Mouse (Mus musculus) adipocyte (in vitro differentiated cells): ENCODE results near the gene Map3k1.

Source experiments
- DNase-seq: peaks from one replicate; pipeline ENCODE4 v3.0.0-alpha.2; 2016; ENCODE audit warnings: low spot score

Gene Map3k1

DNA sequence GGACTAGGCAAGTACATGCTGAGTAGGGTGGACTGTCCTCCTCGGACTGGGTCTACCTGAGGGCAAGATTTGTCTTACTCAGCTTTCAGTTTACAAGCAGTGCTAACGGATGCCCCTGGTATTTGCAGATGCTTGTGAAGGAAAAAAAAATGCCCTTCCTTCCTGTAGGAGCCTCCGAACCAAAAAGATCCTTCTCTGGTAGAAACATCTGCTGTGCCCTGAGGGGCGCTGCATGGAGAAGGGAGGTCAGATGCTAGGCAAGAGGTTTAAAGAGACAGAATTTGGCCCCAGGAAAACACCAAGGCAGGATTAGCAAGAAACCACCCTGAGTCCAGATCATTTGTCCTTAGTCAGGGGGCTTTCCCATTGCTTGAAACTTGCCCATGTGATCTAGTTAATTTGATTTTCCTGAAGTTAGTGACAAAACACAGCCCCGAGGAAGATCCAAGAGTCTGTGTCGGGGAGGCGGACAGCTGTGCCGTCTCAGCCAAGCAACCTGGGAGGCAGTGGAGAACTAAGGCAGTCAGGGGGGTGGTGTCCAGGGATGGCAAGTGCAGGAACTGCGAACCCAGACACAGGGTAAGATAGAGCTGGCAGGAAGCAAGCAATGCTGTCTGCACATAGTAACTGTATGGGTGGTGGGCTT is 19.2 kb downstream of the Map3k1 start:
- no peak for DNase-seq

DNA sequence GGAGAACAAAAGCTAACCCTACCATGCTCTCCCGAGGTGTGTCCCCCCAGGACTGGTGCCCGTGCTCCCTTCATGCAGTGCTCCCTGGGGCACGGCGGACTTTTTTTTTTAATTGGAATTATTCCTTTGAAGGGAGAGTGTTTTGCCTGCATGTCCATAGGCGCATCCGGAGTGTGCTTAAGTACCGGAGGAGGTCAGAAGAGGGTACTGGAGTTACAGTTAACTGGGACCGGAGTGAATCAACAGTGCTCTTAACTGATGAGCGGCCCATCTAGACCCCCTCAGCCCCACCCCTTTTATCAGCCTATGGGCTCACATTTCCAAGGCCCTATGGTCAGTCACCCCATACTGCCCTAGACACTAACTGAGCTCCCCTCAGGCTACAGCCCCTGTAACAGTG is 19.9 kb downstream of the Map3k1 start:
- DNase-seq, result no peak

DNA sequence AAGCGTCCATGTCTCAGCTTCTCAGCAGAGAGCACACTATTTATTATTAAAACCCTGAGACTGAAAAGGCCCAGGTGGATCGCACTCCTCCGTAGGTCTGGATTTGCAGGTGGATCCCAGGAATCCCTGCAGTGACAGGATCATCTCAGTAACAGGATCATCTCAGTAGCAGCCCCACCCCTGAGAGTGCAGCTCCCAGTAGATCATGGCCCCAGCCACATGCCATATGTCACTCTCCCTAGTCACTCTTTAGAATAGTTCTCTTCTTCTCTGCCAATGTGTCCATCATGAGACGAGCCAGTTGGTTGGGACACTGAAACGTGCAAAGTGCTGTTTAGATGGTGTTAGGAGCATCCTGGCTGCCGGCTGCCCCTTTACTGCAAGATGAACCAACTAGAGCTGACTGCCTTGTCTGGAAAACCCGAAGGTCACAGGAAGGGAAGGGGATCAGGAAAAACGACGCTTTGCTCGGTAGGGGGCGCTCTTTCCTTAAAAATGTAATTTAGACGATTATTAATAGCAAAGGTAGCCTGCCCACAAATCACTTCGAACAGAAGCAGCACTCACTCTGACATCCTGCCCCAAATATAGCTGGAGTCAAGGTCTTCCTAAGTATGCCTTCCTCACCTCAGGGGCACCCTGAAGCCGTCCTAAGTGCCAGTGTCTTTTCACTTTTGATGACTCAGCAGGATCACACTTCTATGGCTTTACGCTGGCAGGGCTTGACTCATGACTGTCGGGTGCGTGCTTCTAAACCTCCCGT is 20.8 kb downstream of the Map3k1 start:
- peak; percentile 86 for DNase-seq

DNA sequence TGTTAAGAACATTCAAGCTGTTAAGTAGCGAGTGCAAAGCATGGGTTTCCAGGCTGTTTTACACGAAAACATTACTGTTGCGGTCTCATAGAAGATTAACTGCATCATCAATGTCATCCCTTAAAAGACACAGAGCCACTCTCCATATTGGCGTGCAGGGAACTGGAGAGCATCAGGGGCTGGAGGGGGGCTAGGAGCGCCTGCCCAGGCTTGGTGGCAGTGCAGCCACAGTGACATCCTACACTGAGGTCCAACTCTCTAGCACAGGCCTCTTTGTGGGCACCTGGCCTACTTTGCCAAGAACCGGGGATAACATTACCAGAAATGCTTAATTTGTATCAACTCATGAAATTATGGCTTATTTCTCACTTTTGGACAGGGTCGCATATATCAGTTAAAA is 22.2 kb downstream of the Map3k1 start:
- no peak for DNase-seq

DNA sequence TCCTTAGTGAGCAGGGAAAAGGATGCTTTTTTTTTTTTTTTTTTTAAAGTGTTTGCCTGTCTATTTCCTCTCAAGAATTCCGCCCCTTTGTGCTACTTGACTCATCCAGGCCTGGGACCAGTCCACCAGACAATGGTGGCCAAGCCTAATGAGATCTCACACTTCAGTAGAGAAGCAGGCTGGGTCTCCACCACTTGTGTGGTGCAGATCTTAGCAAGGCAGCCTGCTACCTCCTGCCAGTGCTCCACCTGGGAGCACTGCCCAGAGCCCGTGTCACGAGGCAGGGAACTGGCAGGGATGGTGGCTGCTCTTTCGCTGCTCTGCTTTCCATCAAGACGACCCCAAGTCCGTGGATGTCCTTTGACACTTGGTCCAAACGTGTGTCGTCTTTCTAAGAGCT is 25.3 kb downstream of the Map3k1 start:
- no peak for DNase-seq

DNA sequence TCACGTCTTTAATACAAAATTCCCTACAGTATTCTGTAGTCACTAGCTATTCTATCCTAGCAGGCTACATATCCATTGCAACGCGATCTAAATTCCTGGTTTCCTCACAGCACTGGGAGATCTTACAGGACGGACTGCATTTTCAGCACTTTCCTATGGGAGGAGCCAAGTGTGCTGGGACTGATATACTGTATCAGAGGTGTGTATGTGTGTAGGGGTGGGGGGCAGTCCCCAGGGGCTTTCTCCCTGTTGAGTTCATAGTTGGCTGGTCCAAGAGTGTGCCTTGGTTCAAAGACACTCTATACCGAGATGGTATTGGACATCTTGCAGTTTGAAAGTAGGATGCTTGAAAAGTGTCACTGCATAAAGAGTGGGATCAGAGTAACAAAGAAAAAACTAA is 29.3 kb downstream of the Map3k1 start:
- no peak for DNase-seq

DNA sequence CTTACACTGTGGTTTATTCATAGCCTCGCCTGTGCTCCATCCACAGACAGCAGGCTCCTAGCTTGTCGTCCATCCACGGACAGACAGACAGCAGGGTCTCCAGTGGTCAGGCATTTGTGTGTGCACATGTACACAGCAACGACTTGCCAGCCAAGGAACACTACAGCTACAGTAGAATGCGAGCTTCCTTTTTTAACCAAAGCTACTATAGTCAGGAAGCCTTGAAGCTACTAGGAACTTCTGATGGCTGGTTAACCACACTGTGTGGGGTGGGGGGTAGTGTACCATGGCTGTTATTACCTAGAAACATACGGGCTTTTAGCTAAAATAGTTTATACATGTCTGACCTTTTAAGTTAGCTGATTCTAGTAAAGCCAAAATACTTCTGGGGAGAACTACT is 30.2 kb downstream of the Map3k1 start:
- DNase-seq, result no peak

DNA sequence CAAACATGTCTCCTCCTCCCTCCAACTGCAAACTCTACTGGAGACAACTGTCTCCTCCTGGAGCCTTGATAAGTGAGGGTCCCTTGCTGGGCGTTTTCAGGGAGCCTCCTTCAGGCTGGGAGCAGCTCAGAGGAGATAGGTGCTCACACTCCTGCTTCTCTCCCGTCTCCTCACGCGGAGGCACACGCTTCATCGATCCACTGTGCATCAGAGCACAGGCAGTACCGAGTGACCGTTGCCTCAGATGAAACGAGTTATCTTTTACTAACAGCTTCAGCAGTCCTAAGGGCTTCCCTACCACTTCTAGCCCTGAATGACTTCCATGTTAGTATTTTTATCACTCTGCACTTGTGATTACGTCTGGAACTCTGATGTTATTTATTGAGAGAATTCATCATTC is 30.9 kb downstream of the Map3k1 start:
- DNase-seq, result no peak

DNA sequence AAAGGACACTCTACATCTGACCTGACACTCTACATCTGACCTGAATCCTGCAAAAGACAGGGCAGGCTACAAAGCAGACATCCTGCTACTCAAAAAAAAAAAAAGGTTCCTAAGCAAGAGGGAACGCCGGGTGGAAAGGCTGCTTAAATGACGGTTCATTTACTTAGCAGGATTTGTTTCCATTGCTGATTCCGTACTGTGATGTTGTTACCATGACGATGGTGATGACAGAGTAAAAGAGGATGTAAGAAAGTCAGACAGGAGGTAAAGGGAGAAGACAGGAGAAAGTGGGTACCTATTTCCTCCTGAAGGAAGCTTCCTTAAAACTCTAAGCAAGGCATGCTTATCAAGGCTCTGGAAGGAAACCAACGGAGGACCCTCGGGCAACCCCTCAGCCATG is 31.6 kb downstream of the Map3k1 start:
- no peak for DNase-seq

DNA sequence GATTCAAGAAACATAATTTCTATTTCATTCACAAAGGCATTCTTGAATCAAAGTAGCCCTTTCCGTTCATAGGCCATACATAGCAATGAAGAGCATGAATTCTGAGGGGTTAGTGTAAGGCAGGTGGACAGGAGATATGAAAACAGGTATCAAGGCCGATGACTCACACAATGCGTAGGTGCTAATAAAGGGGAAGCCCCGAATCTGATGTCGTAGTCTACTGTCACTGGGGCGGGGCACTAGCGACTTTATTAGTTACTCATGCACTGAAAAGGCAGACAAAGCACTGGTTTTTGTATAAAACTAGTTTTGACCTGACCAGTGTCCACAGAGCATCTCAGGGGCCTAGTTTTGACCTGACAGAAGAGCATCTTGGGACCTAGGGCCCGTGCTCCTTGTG is 36.7 kb downstream of the Map3k1 start:
- DNase-seq, result no peak

DNA sequence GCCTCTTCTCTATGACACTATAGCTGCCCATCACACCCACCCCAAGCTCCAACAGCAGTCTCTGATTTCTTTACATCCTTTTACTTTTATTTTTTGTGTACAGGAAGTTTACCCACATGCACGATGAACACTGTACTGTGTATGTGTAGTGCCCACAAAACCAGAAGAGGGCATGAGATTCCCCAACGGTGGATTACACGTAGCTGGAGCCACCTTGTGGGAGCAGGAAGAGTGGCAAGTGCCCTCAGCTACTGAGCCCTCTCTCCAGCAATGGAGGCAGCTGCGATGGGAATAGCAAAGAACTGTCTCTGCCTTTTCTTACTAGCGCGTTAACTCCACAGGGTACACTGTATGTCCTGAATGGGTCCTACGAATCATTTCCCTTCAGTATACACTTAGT is 37.6 kb downstream of the Map3k1 start:
- DNase-seq, result peak; percentile 49

DNA sequence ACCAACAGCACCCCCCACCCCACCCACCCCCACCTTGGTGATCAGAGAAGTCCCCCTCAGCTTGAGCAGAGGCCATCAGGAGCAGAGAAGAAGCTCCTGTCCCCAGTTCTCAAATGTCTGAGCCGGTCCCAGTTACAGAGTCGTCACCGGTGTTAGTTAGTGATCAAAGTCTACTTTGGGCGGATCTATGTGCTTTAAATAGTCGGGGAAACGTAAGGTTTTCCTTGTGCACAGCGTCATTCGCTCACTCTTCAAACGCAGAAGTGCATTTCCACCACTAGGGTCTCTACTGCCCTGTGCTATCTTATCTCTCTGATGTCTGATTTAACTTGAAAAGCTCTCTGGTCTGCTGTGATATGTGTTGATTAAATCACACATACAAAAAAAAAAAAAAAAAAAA is 38.0 kb downstream of the Map3k1 start:
- no peak for DNase-seq

DNA sequence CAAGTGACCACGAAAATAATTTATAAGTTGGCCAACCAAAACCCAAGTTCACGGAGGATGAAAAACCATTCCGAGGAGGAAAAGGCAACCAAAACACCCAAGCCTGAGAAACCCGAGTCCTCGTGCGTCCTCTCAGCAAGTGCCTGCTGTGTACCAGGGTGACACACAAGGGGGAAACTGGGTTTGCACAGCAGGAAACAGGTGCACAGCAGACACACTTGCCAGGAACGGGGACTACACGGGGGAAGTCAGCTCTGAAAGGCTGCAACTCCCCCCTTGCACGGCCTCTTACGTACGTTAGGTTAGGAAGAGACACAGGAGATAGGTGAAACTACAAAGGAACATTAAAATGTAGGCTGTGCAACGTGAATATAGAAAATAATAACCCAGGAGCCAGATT is 46.3 kb downstream of the Map3k1 start:
- no peak for DNase-seq

DNA sequence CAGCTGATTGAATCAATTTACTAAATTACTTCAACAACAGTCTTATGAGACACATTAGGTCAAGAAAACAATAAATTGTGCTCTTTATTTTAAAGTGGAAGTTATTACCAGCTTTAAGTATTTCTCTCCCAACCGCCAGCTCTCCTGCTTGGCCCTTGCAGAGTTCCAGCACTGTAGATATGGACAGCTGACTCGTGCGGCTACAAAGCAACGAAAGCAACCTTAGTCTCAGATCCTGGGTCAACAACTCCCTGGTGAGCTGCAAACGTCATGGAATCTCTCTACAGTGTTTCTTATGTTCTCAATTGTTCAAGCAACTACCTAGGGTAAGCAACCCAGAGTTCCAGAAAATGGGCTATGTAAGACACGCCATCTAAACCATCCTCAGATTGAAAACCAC is 51.8 kb downstream of the Map3k1 start:
- DNase-seq, result no peak

DNA sequence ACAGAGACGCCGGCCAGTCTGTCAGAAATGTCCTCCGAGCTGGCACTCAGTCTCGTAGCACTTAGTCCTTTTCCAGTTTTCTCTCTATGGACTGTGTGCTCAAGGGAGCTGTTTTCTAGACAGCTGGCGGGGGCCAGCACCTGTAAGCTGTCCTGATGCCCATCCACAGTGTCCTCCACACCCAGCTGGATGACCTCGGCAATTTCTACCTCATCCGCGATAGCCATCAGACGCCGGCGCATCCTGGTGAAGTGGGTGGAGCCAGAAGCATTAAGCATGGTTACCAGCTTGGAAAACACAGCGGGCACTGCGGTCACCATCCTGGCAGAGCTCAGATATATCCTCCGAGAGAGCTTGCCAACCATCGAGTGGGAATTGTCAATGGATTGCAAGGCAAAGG is 52.9 kb downstream of the Map3k1 start:
- DNase-seq, result no peak

DNA sequence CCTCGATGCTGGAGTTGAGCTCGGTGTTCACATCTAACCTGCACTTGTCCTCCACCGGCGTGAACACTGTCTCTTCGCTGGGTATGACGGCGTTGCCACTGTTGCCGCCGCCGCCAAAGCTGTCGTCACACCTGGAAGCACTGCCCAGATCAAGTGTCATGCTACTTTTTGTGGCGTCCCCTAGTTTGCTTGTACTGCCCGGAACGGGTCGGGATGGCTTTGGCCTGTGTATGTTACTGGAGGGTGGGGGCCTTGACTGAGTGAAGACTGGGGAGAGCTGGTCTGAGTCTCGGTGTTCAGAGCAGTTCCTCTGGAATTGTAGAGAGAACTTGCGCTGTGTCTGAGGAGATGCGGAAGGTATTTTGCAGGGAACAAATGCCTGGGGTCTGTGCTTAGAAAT is 53.4 kb downstream of the Map3k1 start:
- DNase-seq, result no peak

DNA sequence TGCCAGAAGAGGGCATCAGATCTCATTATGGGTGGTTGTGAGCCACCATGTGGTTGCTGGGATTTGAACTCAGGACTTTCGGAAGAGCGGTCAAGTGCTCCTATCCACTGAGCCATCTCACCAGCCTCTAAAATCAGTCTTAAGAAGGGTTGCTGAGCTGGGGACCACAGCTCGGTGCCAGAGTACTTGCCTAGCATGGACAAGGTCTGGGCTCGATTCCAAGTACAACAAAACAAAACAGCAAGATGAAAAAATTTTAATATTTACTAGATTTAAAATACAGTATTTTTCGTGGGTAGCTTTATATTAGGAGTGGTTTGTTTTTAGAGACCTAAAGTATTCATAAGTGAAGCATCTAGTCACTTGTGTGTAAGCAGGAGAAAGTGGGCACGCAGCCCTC is 55.5 kb downstream of the Map3k1 start:
- DNase-seq, result peak; percentile 66

DNA sequence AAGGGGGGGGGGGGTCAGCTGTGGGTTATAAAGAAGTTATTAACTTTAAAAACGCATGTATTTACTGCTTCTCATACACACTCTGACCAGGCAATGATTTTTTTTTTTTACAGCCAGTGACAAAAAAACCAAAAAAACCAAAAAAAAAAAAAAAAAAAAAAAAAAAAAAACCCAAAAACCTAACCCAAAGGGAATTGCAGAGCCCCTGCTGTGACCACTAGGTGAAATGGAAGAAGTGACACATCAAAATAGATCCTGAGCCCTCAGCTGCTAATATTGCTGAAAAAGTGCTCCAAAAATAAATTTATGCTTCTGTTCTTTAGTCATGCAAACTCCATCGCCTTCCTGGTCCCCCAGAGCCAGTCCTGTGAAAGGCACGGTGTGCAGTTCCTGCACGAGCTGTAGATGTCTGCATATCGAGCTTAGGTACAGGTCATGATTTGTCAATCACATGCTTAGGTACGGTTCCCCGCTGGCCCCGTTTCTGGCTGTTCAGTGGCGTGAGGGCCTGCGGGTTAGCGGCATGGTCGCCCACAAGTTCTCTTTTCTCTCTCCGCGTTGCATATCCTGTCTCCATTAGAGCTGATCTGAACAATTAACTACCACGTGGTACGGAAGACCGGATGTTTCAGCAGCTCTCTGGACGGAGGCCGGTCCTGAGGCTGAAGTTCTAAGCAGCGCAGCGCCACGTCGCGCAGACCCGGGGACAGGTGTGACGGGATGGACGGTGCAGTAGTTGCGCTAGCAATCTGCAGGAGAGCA is 60.3 kb downstream of the Map3k1 start:
- DNase-seq, result no peak

DNA sequence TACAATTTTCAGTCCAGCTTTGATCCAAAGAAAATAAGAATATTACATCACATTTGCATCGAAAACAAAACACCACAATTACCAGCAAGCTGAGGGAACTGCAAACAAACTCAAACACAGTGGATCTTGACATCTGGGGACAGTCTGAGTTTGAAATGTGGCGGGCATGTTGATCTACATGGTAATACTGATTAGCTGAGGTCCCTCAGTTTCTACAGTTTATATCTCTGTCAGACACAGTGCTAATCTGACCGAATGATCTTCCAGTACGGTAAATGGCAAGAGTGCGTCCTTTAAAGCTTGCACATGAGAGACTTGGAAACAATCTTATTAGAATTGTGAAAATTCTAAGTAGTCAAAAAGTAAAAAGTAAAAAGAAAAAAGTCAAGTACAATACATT is 62.0 kb downstream of the Map3k1 start:
- no peak for DNase-seq

DNA sequence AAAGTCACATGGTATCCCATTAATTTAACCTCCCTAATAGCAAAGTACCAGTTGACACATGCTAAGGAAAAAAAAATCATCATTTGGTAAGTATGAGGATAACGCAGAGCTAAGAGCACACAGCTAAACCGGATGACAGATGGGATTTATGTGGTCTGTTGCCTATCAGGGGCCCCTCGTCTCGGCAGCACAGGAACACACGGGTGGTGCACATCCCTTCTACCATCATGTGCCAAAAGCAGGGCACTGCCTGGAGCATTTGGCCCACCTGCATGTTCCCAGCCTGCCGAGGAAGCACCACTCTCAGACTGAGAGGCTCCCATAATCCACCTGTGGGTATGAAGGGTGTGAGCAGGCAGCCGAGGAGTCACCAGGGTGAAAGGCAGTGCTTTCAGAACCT is 63.6 kb downstream of the Map3k1 start:
- no peak for DNase-seq

DNA sequence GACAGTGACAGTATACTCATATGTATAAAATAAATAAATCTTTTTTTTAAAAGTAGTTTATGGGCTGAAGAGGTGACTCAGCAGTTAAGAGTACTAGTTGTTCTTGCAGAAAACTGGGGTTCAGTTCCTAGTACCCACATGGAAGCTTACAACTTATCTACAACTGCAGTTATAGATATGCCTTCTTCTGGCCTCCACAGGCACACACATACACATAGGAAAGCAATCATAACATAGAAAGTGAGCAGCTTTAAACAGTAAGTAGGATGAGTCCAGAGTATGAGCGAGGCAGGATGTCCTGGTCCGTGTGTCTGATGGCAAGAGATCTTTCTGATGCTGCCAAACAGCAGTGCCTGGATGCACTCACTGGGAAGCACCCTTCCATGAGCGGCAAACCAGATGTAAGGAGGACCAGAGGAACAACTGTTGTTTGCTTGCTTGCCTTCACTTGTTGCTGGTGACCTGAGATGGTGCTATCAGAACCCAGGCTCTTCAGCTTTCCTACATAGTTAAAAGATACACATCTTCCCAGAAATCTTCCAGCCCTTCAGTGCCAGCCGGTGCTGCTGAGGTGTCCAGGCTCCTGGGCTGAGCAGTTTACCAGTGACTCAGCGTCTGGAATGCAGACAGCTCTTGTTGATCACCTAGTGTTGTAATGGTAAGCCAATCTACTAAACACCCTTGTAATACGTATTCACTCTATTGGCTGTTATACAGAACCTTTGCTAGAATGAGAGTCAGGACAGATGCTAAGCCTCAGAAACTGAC is 64.4 kb downstream of the Map3k1 start:
- no peak for DNase-seq

DNA sequence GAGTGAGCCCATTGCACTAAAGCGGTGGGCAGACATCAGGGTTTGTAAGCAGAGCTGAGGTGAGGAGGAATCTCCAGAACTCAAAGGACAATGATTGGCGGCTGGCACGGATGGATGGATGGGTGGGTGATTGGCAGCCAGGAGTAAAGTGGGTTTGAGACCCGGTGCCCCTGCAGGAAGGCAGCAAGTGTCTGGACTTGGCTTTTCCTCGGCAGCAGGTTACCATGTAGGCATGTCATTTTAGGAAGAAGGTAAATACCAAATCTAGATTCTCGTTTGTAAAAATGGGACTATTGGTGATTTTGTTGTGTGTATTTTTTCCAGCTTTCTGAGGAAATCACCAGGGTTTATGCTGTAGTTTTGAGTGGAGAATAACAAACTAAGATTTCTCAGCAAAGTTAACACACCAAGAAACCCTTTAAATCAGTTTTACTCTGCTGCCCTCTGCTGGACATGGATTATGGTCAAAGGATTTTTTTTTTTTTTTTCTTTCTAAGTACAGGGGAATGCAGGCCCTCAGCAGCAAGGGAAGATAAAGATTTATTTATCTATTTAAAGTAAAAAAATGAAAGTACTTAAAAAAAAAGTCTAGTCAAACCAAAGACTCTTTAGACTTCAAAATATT is 66.7 kb downstream of the Map3k1 start:
- peak; percentile 84 for DNase-seq
